Mouse (Mus musculus): Measurements from ENCODE around the gene Dchs1. TPM values are rescaled to one million over a fixed set of nuclear protein-coding genes. Genes with fewer than 3 reads are reported as not detected.
"Not testable (repeated sequence)": the region's sequence is repeated elsewhere in the genome, so short reads cannot be mapped to it uniquely, and the experiment has no call there.

The Dchs1 gene
- polyA plus RNA-seq, 2 experiments from 2014 or later, result not detected

- ATAC-seq, result no peak
Observed at GRCm38 (mm10) chr7:105783861-105784260, 3.6 kb downstream of the Dchs1 start.

GRCm38 (mm10) chr7:105778553-105779265 is 8.7 kb downstream of the Dchs1 start:
- no peak for ATAC-seq

GRCm38 (mm10) chr7:105777797-105778552 is 9.5 kb downstream of the Dchs1 start:
- no peak for ATAC-seq

GRCm38 (mm10) chr7:105777316-105777715 is 10.1 kb downstream of the Dchs1 start:
- ATAC-seq, result no peak

GRCm38 (mm10) chr7:105776026-105776425 is 11.4 kb downstream of the Dchs1 start:
- no peak for ATAC-seq

GRCm38 (mm10) chr7:105774661-105775060 is 12.8 kb downstream of the Dchs1 start:
- ATAC-seq, result no peak

- ATAC-seq, result no peak
Observed at GRCm38 (mm10) chr7:105773041-105773440, 14.4 kb downstream of the Dchs1 start.

- ATAC-seq, result no peak
Observed at GRCm38 (mm10) chr7:105772331-105772730, 15.1 kb downstream of the Dchs1 start.

GRCm38 (mm10) chr7:105769959-105770358 is 17.5 kb downstream of the Dchs1 start:
- ATAC-seq, result no peak

GRCm38 (mm10) chr7:105767729-105768165 is 19.7 kb downstream of the Dchs1 start:
- ATAC-seq, result no peak

- ATAC-seq, result no peak
Observed at GRCm38 (mm10) chr7:105764331-105764730, 23.1 kb downstream of the Dchs1 start.

GRCm38 (mm10) chr7:105762517-105763270 is 24.8 kb downstream of the Dchs1 start:
- ATAC-seq, result no peak

- ATAC-seq, result no peak
Observed at GRCm38 (mm10) chr7:105761813-105762484, 25.5 kb downstream of the Dchs1 start.

- no peak for ATAC-seq
Observed at GRCm38 (mm10) chr7:105753281-105753680, 34.2 kb downstream of the Dchs1 start.

- no peak for ATAC-seq
Observed at GRCm38 (mm10) chr7:105752716-105753115, 34.7 kb downstream of the Dchs1 start.

GRCm38 (mm10) chr7:105751491-105752433 is 35.7 kb downstream of the Dchs1 start, which contains the start of gene Tpp1:
Gene Tpp1 (minus strand): TSS chr7:105752235.
- peak; percentile 100 for ATAC-seq

- no peak for ATAC-seq
Observed at GRCm38 (mm10) chr7:105747776-105748175, 39.7 kb downstream of the Dchs1 start.

- peak; percentile 100 for ATAC-seq
Observed at GRCm38 (mm10) chr7:105743926-105744590, 43.4 kb downstream of the Dchs1 start, which contains the start of gene Taf10. Gene Taf10 (minus strand): TSS chr7:105744361.

GRCm38 (mm10) chr7:105743246-105743925 is 44.1 kb downstream of the Dchs1 start:
- ATAC-seq, result not testable (repeated sequence)

All from activated CD4-positive, CD25-positive, alpha-beta regulatory T cell, adult 4 months (primary cell).